Mouse (Mus musculus) intestine, embryonic 14.5 days (tissue): ENCODE results near the gene Atrn. TPM values are rescaled to one million over a fixed set of nuclear protein-coding genes. Genes with fewer than 3 reads are reported as not detected.

Experiments
- microRNA-seq: library from miRNA; unstranded; fragments of <30 nt; microRNA quantifications from one replicate; pipeline ENCODE4, GENCODE M21; 2016
- polyA plus RNA-seq: library from polyadenylated mRNA; unstranded; fragments of >200 nt; fragmentation: Nextera tagmentation; extraction: Ambion mirVana; gene quantifications from 2 replicates; pipeline ENCODE4 v1.2.1, GENCODE M21; 2014

Atrn gene
- polyA plus RNA-seq, 1 experiment from 2014 or later: 8.4 TPM

Small RNA genes within 50 kb of the gene (microRNA-seq; reads per million reads assigned to microRNA genes)
- not detected for gene Mir6973b

Other genes with a start within 250 kb of the Atrn start
- 67.9 and 68.1 TPM in 2 replicates for gene Ddrgk1, start 241.8 kb upstream of the Atrn start, polyA plus RNA-seq
- 86.7 and 95.7 TPM in 2 replicates for gene Itpa, start 238.9 kb upstream of the Atrn start, polyA plus RNA-seq
- gene Slc4a11, start 209.0 kb upstream of the Atrn start, polyA plus RNA-seq: 0.14 and 0.30 TPM in 2 replicates
- gene 4930402H24Rik, start 89 bp upstream of the Atrn start, polyA plus RNA-seq: 33.3 and 34.7 TPM in 2 replicates
- gene Gfra4, start 136.6 kb downstream of the Atrn start, polyA plus RNA-seq: 13.7 and 15.8 TPM in 2 replicates
- gene Adam33, start 157.3 kb downstream of the Atrn start, polyA plus RNA-seq: 1.8 and 1.9 TPM in 2 replicates
- gene Siglec1, start 180.3 kb downstream of the Atrn start, polyA plus RNA-seq: 0.30 and 0.41 TPM in 2 replicates
- 5.4 and 6.8 TPM in 2 replicates for gene Hspa12b, start 220.8 kb downstream of the Atrn start, polyA plus RNA-seq
- not detected in 2 replicates for gene Gm11037, start 227.0 kb downstream of the Atrn start, polyA plus RNA-seq